Mouse (Mus musculus): Measurements from ENCODE around the gene Gm13695. TPM values are rescaled to one million over a fixed set of nuclear protein-coding genes. Genes with fewer than 3 reads are reported as not detected.

The Gm13695 gene
- polyA plus RNA-seq (2014; fragmentation: Illumina TruSeq; extraction: RNeasy Lipid Tissue Mini Kit (QIAGEN cat#74804); ENCODE audit: low read depth, low replicate concordance): not detected

DNA sequence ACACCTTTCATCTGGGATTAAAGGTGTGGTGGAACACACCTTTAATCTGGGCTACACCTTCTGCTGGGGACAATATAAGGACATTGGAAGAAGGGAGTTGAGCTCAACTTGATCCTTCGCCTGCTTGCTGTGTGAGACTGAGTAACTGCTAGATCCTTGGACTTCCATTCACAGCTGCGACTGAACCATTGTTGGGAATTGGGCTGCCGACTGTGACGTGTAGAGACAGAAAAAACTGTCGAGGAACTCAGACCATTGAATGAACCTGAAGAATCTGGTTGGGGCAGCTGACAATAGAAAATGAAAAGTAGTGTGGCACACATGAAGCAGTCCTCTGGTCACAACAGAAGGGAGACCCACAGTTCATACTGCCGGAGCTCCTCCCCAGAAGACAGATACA lies at the start of gene Gm13695:
Gene Gm13695 (plus strand): TSS at position 301 of the 400 bp plus-strand sequence.

DNA sequence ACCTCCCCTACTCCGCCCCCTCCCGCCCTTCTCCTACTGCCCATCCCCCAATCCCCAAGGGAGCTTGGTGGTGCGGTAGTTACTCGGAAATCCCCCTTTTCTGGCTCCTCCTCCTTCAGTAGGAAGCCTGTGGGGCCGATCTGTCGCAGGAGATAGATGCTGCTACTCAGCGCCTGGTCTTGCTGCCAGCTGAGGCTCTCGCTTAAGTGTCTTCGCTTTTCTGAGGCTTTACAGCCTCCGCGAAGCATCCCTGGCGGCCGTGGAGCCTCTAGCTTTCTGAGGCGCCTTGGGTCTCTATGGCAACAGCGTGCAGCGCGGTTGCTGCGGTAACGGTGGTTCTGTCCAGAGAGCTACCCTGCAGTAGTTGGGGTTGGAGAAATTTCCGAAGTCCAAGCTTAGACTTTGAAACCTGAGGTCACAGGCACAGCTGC lies 26.2 kb upstream of the Gm13695 start, which contains the start of gene Zswim2:
Gene Zswim2 (minus strand): TSS at position 298 of the 431 bp plus-strand sequence.

DNA sequence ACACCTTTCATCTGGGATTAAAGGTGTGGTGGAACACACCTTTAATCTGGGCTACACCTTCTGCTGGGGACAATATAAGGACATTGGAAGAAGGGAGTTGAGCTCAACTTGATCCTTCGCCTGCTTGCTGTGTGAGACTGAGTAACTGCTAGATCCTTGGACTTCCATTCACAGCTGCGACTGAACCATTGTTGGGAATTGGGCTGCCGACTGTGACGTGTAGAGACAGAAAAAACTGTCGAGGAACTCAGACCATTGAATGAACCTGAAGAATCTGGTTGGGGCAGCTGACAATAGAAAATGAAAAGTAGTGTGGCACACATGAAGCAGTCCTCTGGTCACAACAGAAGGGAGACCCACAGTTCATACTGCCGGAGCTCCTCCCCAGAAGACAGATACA lies 11.7 kb upstream of the Gm13695 start, which contains the start of gene Gm13698:
Gene Gm13698 (plus strand): TSS at position 301 of the 400 bp plus-strand sequence.

DNA sequence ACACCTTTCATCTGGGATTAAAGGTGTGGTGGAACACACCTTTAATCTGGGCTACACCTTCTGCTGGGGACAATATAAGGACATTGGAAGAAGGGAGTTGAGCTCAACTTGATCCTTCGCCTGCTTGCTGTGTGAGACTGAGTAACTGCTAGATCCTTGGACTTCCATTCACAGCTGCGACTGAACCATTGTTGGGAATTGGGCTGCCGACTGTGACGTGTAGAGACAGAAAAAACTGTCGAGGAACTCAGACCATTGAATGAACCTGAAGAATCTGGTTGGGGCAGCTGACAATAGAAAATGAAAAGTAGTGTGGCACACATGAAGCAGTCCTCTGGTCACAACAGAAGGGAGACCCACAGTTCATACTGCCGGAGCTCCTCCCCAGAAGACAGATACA lies 5.9 kb upstream of the Gm13695 start, which contains the start of gene Gm13693:
Gene Gm13693 (plus strand): TSS at position 301 of the 400 bp plus-strand sequence.

DNA sequence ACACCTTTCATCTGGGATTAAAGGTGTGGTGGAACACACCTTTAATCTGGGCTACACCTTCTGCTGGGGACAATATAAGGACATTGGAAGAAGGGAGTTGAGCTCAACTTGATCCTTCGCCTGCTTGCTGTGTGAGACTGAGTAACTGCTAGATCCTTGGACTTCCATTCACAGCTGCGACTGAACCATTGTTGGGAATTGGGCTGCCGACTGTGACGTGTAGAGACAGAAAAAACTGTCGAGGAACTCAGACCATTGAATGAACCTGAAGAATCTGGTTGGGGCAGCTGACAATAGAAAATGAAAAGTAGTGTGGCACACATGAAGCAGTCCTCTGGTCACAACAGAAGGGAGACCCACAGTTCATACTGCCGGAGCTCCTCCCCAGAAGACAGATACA lies 5.7 kb downstream of the Gm13695 start, which contains the start of gene Gm13696:
Gene Gm13696 (plus strand): TSS at position 301 of the 400 bp plus-strand sequence.

DNA sequence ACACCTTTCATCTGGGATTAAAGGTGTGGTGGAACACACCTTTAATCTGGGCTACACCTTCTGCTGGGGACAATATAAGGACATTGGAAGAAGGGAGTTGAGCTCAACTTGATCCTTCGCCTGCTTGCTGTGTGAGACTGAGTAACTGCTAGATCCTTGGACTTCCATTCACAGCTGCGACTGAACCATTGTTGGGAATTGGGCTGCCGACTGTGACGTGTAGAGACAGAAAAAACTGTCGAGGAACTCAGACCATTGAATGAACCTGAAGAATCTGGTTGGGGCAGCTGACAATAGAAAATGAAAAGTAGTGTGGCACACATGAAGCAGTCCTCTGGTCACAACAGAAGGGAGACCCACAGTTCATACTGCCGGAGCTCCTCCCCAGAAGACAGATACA lies 11.5 kb downstream of the Gm13695 start, which contains the start of gene Gm13694:
Gene Gm13694 (plus strand): TSS at position 301 of the 400 bp plus-strand sequence.

DNA sequence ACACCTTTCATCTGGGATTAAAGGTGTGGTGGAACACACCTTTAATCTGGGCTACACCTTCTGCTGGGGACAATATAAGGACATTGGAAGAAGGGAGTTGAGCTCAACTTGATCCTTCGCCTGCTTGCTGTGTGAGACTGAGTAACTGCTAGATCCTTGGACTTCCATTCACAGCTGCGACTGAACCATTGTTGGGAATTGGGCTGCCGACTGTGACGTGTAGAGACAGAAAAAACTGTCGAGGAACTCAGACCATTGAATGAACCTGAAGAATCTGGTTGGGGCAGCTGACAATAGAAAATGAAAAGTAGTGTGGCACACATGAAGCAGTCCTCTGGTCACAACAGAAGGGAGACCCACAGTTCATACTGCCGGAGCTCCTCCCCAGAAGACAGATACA lies 17.3 kb downstream of the Gm13695 start, which contains the start of gene Gm13697:
Gene Gm13697 (plus strand): TSS at position 301 of the 400 bp plus-strand sequence.

DNA sequence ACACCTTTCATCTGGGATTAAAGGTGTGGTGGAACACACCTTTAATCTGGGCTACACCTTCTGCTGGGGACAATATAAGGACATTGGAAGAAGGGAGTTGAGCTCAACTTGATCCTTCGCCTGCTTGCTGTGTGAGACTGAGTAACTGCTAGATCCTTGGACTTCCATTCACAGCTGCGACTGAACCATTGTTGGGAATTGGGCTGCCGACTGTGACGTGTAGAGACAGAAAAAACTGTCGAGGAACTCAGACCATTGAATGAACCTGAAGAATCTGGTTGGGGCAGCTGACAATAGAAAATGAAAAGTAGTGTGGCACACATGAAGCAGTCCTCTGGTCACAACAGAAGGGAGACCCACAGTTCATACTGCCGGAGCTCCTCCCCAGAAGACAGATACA lies 23.1 kb downstream of the Gm13695 start, which contains the start of gene Gm13691:
Gene Gm13691 (plus strand): TSS at position 301 of the 400 bp plus-strand sequence.

Other genes with a start within 250 kb of the Gm13695 start
- gene Itgav, start 242.9 kb upstream of the Gm13695 start, polyA plus RNA-seq (2014; fragmentation: Illumina TruSeq; extraction: RNeasy Lipid Tissue Mini Kit (QIAGEN cat#74804); ENCODE audit: low read depth, low replicate concordance): 23.3 TPM
- gene Fam171b, start 154.7 kb upstream of the Gm13695 start, polyA plus RNA-seq (2014; fragmentation: Illumina TruSeq; extraction: RNeasy Lipid Tissue Mini Kit (QIAGEN cat#74804); ENCODE audit: low read depth, low replicate concordance): 1.2 TPM
- 2.0 TPM for gene Zswim2, start 26.1 kb upstream of the Gm13695 start, polyA plus RNA-seq (2014; fragmentation: Illumina TruSeq; extraction: RNeasy Lipid Tissue Mini Kit (QIAGEN cat#74804); ENCODE audit: low read depth, low replicate concordance)
- not detected for gene Gm13698, start 11.6 kb upstream of the Gm13695 start, polyA plus RNA-seq (2014; fragmentation: Illumina TruSeq; extraction: RNeasy Lipid Tissue Mini Kit (QIAGEN cat#74804); ENCODE audit: low read depth, low replicate concordance)
- gene Gm13693, start 5.8 kb upstream of the Gm13695 start, polyA plus RNA-seq (2014; fragmentation: Illumina TruSeq; extraction: RNeasy Lipid Tissue Mini Kit (QIAGEN cat#74804); ENCODE audit: low read depth, low replicate concordance): not detected
- not detected for gene Gm13696, start 5.8 kb downstream of the Gm13695 start, polyA plus RNA-seq (2014; fragmentation: Illumina TruSeq; extraction: RNeasy Lipid Tissue Mini Kit (QIAGEN cat#74804); ENCODE audit: low read depth, low replicate concordance)
- not detected for gene Gm13694, start 11.6 kb downstream of the Gm13695 start, polyA plus RNA-seq (2014; fragmentation: Illumina TruSeq; extraction: RNeasy Lipid Tissue Mini Kit (QIAGEN cat#74804); ENCODE audit: low read depth, low replicate concordance)
- gene Gm13697, start 17.4 kb downstream of the Gm13695 start, polyA plus RNA-seq (2014; fragmentation: Illumina TruSeq; extraction: RNeasy Lipid Tissue Mini Kit (QIAGEN cat#74804); ENCODE audit: low read depth, low replicate concordance): not detected
- not detected for gene Gm13691, start 23.2 kb downstream of the Gm13695 start, polyA plus RNA-seq (2014; fragmentation: Illumina TruSeq; extraction: RNeasy Lipid Tissue Mini Kit (QIAGEN cat#74804); ENCODE audit: low read depth, low replicate concordance)